Mouse (Mus musculus): ENCODE data around the gene Hand1.

- TF ChIP-seq CTCF (IDR thresholded peaks at IDR 0.05) (no peak), EP300 (IDR thresholded peaks at IDR 0.05; ENCODE audit: insufficient read depth, low read depth, low read length) (no peak), POLR2A (IDR thresholded peaks at IDR 0.05; ENCODE audit: insufficient read depth, low read depth, low read length) (no peak)
Measured at GRCm38 (mm10) chr11:57828955-57829870, 3.4 kb downstream of the Hand1 start.
